Mouse (Mus musculus): ENCODE results near the gene Tenm3. TPM values are rescaled to one million over a fixed set of nuclear protein-coding genes. Genes with fewer than 3 reads are reported as not detected.

Gene Tenm3
- polyA plus RNA-seq, 1 experiment from 2014 or later: 36.8 TPM

- peaks cover 6% of the 10 kb centered on the region; the same call in 1 of the 2 replicates for H3K4me1 ChIP-seq
- no peaks in the 10 kb centered on the region for H3K36me3 ChIP-seq
- no peak overlapping the region for H3K4me2 ChIP-seq (replicated peaks)
- no peak overlapping the region for H3K27ac ChIP-seq
- H3K9me3 ChIP-seq: no peaks in the 10 kb centered on the region
- H3K27me3 ChIP-seq (replicated peaks): no peaks in the 10 kb centered on the region
- no peak overlapping the region for H3K9ac ChIP-seq
- ATAC-seq (ENCODE audit: low FRiP score, low read depth): no peak
- 54% methylated on average over 6 of the region's 6 CpGs for WGBS
- no peak overlapping the region for H3K4me3 ChIP-seq
Measured at GRCm38 (mm10) chr8:48765212-48765611, 78.5 kb downstream of the Tenm3 start.

DNA sequence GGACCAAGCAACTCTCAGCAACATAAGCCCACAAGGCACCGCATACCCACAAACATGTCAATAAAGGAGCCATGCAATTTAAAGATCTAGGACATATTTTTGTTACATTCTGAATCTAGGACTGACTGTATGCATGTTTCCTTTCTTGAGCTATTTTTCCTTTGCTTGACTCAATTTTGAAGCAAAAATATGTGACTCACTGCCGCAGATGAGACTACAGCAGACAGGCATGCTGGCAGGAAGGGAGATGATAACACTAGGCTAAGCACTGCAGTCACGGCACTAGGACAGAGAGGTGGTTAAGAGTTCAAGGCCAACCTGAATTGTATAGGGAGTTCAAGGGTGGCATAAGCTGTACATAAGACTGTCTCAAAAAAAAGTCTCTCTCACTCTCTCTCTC, 79.7 kb downstream of the Tenm3 start:
- Histone ChIP-seq H3K4me3 (no peak overlapping the region), H3K9ac (no peak overlapping the region), H3K4me1 (peaks cover 6% of the 10 kb centered on the region; the same call in 1 of the 2 replicates), H3K9me3 (no peaks in the 10 kb centered on the region), H3K27me3 (replicated peaks) (no peaks in the 10 kb centered on the region), H3K27ac (no peak overlapping the region), H3K36me3 (no peaks in the 10 kb centered on the region), H3K4me2 (replicated peaks) (no peak overlapping the region)
- no peak for ATAC-seq (ENCODE audit: low FRiP score, low read depth)
- 87% methylated on average over 3 of the region's 3 CpGs for whole genome bisulfite sequencing

GRCm38 (mm10) chr8:48756874-48757273, 86.9 kb downstream of the Tenm3 start:
- Histone ChIP-seq H3K27ac (no peak overlapping the region), H3K36me3 (no peaks in the 10 kb centered on the region), H3K9ac (no peak overlapping the region), H3K9me3 (no peaks in the 10 kb centered on the region), H3K4me1 (no peaks in the 10 kb centered on the region), H3K4me2 (replicated peaks) (no peak overlapping the region), H3K4me3 (no peak overlapping the region), H3K27me3 (replicated peaks) (no peaks in the 10 kb centered on the region)
- ATAC-seq (ENCODE audit: low FRiP score, low read depth): no peak
- 90% methylated on average over 2 of the region's 2 CpGs for WGBS

DNA sequence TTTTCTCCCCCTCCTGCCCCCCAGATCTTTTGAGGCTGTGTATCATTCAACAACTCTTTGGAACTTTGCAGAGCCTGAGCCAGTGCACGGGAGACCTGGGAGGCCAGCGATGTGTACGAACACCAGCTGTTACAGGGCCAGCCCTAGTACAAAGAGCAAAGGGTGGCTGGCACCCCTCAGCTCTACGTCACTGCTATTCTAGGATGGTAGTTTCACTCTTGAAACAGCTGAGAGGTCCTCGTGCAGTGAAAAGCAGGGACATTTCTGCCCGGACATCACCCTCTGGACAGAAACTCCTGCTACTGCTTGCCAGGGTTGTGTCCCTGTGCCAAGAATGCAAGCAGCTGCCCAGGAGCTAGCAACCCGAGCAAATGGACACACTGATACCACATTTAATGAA, 88.3 kb downstream of the Tenm3 start:
- H3K4me2 ChIP-seq (replicated peaks): no peak overlapping the region
- H3K9me3 ChIP-seq: no peaks in the 10 kb centered on the region
- no peaks in the 10 kb centered on the region for H3K27me3 ChIP-seq (replicated peaks)
- H3K36me3 ChIP-seq: no peaks in the 10 kb centered on the region
- H3K4me1 ChIP-seq: no peaks in the 10 kb centered on the region
- H3K27ac ChIP-seq: no peak overlapping the region
- WGBS: 70% methylated on average over 7 of the region's 7 CpGs
- no peak overlapping the region for H3K9ac ChIP-seq
- no peak overlapping the region for H3K4me3 ChIP-seq
- no peak for ATAC-seq (ENCODE audit: low FRiP score, low read depth)

GRCm38 (mm10) chr8:48754959-48755358, 88.8 kb downstream of the Tenm3 start:
- H3K4me3 ChIP-seq: no peak overlapping the region
- 75% methylated on average over 2 of the region's 2 CpGs for WGBS
- ATAC-seq (ENCODE audit: low FRiP score, low read depth): no peak

DNA sequence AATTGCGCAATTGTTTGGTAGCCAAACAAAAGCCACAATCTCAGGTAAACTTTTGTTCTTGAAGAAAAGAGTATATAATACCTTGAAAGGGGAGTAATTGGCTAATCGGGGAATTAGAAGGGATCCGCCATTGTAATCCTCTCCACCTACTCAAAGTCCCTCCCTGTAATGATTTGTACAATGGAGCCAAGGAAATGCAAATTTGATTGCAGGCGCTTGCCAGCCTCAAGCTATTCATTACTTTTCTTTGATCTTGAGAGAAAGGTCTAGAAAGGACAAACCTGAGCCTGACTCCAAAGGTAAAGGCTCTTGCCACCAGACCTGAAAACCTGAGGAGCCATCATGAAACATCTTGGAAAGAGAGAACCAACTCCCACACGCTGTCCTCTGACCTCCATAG, 91.8 kb downstream of the Tenm3 start:
- ATAC-seq (ENCODE audit: low FRiP score, low read depth): no peak
- Histone ChIP-seq H3K4me1 (no peaks in the 10 kb centered on the region), H3K9me3 (no peaks in the 10 kb centered on the region), H3K9ac (no peak overlapping the region), H3K36me3 (no peaks in the 10 kb centered on the region), H3K27me3 (replicated peaks) (no peaks in the 10 kb centered on the region), H3K4me2 (replicated peaks) (no peak overlapping the region), H3K27ac (no peak overlapping the region), H3K4me3 (no peak overlapping the region)
- WGBS: 60% methylated on average over 5 of the region's 5 CpGs

More at GRCm38 (mm10) chr8:48754959-48755358, 88.8 kb downstream of the Tenm3 start:
- Histone ChIP-seq H3K4me1 (no peaks in the 10 kb centered on the region), H3K27me3 (replicated peaks) (no peaks in the 10 kb centered on the region), H3K36me3 (no peaks in the 10 kb centered on the region), H3K4me2 (replicated peaks) (no peak overlapping the region), H3K27ac (no peak overlapping the region), H3K9me3 (no peaks in the 10 kb centered on the region), H3K9ac (no peak overlapping the region)

DNA sequence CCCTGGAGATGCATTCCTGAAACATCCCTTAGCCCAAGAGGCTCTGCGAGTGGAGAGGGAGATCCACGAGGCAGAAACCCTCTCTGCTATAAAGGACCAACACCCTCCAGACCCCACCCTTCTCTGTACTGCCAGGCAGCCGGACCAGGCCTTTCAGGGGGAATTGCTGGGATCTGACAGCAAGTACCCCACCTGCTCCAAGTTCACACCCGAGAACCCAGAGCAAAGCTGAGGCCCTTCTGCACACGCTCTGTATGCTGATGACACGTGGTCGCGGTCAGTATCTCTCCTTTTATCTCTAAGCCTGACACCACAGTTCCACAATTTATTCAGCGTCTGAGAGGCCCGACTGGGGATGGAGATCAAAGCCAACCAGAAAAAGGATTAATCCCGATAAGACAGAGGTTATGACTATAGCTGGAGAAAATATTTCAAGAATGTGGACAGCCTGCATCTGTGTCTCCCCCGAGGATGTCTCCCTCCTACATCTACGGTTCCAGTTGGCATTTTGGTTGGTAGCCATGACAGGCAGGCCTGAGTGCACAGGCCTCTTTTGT, 95.2 kb downstream of the Tenm3 start:
- Histone ChIP-seq H3K9ac (no peak overlapping the region), H3K27me3 (replicated peaks) (no peaks in the 10 kb centered on the region), H3K27ac (no peak overlapping the region), H3K36me3 (no peaks in the 10 kb centered on the region), H3K9me3 (no peaks in the 10 kb centered on the region), H3K4me2 (replicated peaks) (no peak overlapping the region), H3K4me1 (no peaks in the 10 kb centered on the region), H3K4me3 (no peak overlapping the region)
- 68% methylated on average over 13 of the region's 13 CpGs for WGBS
- no peak for ATAC-seq (ENCODE audit: low FRiP score, low read depth)

GRCm38 (mm10) chr8:48743912-48744311, 99.8 kb downstream of the Tenm3 start:
- Histone ChIP-seq H3K9me3 (no peaks in the 10 kb centered on the region), H3K36me3 (no peaks in the 10 kb centered on the region), H3K4me1 (peaks cover 4% of the 10 kb centered on the region; the same call in 1 of the 2 replicates), H3K27me3 (replicated peaks) (no peaks in the 10 kb centered on the region), H3K9ac (no peak overlapping the region), H3K4me2 (replicated peaks) (no peak overlapping the region), H3K4me3 (no peak overlapping the region), H3K27ac (no peak overlapping the region)
- WGBS: 87% methylated on average over 4 of the region's 4 CpGs
- no peak for ATAC-seq (ENCODE audit: low FRiP score, low read depth)

DNA sequence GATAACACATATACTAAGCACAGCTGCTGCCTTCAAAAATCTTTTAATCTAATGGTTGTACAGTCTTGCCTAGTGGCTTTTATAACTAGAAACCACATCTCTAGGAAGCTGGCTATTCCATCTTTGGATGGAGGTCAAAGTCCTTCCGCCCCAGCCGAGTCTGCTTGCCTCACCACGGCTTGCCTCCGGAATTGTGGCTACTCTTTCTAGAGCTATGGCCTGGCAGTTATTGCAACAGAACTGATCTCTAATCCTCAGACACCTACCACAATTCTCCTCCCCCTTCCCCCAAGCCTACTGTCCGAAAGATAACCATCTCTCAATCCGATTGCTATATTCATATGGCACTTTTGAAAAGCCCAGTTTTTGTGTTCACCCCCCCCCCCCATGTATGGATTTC, 101.0 kb downstream of the Tenm3 start:
- Histone ChIP-seq H3K4me1 (peaks cover 4% of the 10 kb centered on the region; the same call in 1 of the 2 replicates), H3K9me3 (no peaks in the 10 kb centered on the region), H3K27me3 (replicated peaks) (no peaks in the 10 kb centered on the region), H3K4me2 (replicated peaks) (no peak overlapping the region), H3K27ac (no peak overlapping the region), H3K4me3 (no peak overlapping the region), H3K9ac (no peak overlapping the region), H3K36me3 (no peaks in the 10 kb centered on the region)
- ATAC-seq (ENCODE audit: low FRiP score, low read depth): no peak
- 89% methylated on average over 6 of the region's 6 CpGs for WGBS

- H3K27ac ChIP-seq: no peak overlapping the region
- peaks cover 4% of the 10 kb centered on the region; the same call in 1 of the 2 replicates for H3K4me1 ChIP-seq
- WGBS: 73% methylated on average over 11 of the region's 11 CpGs
- H3K9me3 ChIP-seq: no peaks in the 10 kb centered on the region
- no peak for ATAC-seq (ENCODE audit: low FRiP score, low read depth)
- H3K4me2 ChIP-seq (replicated peaks): no peak overlapping the region
- no peaks in the 10 kb centered on the region for H3K36me3 ChIP-seq
- H3K9ac ChIP-seq: no peak overlapping the region
- no peaks in the 10 kb centered on the region for H3K27me3 ChIP-seq (replicated peaks)
- H3K4me3 ChIP-seq: no peak overlapping the region
Measured at GRCm38 (mm10) chr8:48740951-48741350, 102.8 kb downstream of the Tenm3 start.

- WGBS: 75% methylated on average over 23 of the region's 23 CpGs
- Histone ChIP-seq H3K4me3 (no peak overlapping the region), H3K4me1 (peaks cover 4% of the 10 kb centered on the region; the same call in 1 of the 2 replicates), H3K9ac (no peak overlapping the region), H3K36me3 (no peaks in the 10 kb centered on the region), H3K9me3 (no peaks in the 10 kb centered on the region), H3K4me2 (replicated peaks) (peak overlapping the region; percentile 20), H3K27ac (no peak overlapping the region), H3K27me3 (replicated peaks) (no peaks in the 10 kb centered on the region)
- no peak for ATAC-seq (ENCODE audit: low FRiP score, low read depth)
Measured at GRCm38 (mm10) chr8:48740147-48740881, 103.4 kb downstream of the Tenm3 start.

GRCm38 (mm10) chr8:48733731-48734130, 110.0 kb downstream of the Tenm3 start:
- WGBS: 71% methylated on average over 10 of the region's 10 CpGs
- Histone ChIP-seq H3K4me2 (replicated peaks) (no peak overlapping the region), H3K4me3 (no peak overlapping the region), H3K9ac (no peak overlapping the region), H3K27me3 (replicated peaks) (no peaks in the 10 kb centered on the region), H3K4me1 (no peaks in the 10 kb centered on the region), H3K36me3 (no peaks in the 10 kb centered on the region), H3K9me3 (no peaks in the 10 kb centered on the region), H3K27ac (no peak overlapping the region)
- no peak for ATAC-seq (ENCODE audit: low FRiP score, low read depth)

DNA sequence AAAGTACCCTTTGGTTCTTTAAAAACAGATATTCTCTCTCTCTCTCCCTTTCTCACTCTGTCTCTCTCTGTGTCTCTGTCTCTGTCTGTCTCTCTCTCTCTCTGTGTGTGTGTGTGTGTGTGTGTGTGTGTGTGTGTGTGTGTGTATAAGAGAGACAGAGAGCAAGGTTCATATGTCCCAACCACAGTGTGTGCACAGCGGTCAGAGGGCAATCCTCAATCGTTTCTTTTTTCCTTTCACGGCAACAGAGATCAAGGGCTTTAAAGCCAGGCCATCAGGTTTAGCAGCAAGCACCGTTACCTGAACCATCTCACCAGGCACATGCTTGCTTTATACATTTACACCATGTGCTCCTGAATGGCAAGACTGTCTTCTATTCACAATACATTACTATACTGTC, 110.7 kb downstream of the Tenm3 start:
- no peaks in the 10 kb centered on the region for H3K36me3 ChIP-seq
- ATAC-seq (ENCODE audit: low FRiP score, low read depth): no peak
- no peaks in the 10 kb centered on the region for H3K27me3 ChIP-seq (replicated peaks)
- H3K4me3 ChIP-seq: no peak overlapping the region
- H3K9me3 ChIP-seq: no peaks in the 10 kb centered on the region
- no peaks in the 10 kb centered on the region for H3K4me1 ChIP-seq
- 80% methylated on average over 4 of the region's 4 CpGs for WGBS
- no peak overlapping the region for H3K9ac ChIP-seq
- H3K27ac ChIP-seq: no peak overlapping the region
- H3K4me2 ChIP-seq (replicated peaks): no peak overlapping the region
